Mouse (Mus musculus) ES-E14 (cell line): ENCODE measurements around the gene Mrps23. TPM values are rescaled to one million over a fixed set of nuclear protein-coding genes. Genes with fewer than 3 reads are reported as not detected.

Experiments used
- DNase-seq: peaks from one replicate; pipeline ENCODE4 v3.0.0-alpha.2; 2013; ENCODE audit warnings: low read depth, low spot score
- H3K27ac ChIP-seq: 2 replicates; pipeline ENCODE4 v1.5.1; 2012; ENCODE audit warnings: low read depth, mild to moderate bottlenecking, low read length, moderate library complexity, mixed read lengths; ENCODE audit not compliant: poor library complexity, insufficient read depth, severe bottlenecking
- H3K36me3 ChIP-seq: 2 replicates; pipeline ENCODE4 v1.6.1; 2012; ENCODE audit warnings: mild to moderate bottlenecking, low read length, moderate library complexity, mixed read lengths; ENCODE audit not compliant: control insufficient read depth, poor library complexity, insufficient read depth, severe bottlenecking
- H3K4me1 ChIP-seq, 2 experiments: fragments of 150-350 bp in 1 of 2; sonication (generic) in 1 of 2; 2 replicates each; pipeline ENCODE4 v1.6.1; 2012; ENCODE audit warnings: low read length in 2 of 2, mild to moderate bottlenecking in 1 of 2, mixed read lengths in 1 of 2; ENCODE audit not compliant: control insufficient read depth in 2 of 2, insufficient read depth in 2 of 2, poor library complexity in 1 of 2
- H3K4me3 ChIP-seq, 2 experiments: fragments of 150-350 bp in 1 of 2; sonication (generic) in 1 of 2; 2 replicates each; pipeline ENCODE4 v1.5.1; 2012; ENCODE audit warnings: low read length in 2 of 2, low read depth in 1 of 2, mild to moderate bottlenecking in 1 of 2, mixed read lengths in 1 of 2; ENCODE audit not compliant: insufficient read depth in 1 of 2, poor library complexity in 1 of 2, severe bottlenecking in 1 of 2
- H3K9ac ChIP-seq: 2 replicates; pipeline ENCODE4 v1.6.1; 2012; ENCODE audit warnings: low read depth, mild to moderate bottlenecking, low read length, mixed read lengths; ENCODE audit not compliant: poor library complexity, insufficient read depth, severe bottlenecking
- H3K9me3 ChIP-seq: fragments of 150-350 bp; sonication (generic); 2 replicates; pipeline ENCODE4 v1.6.1; 2012; ENCODE audit warnings: low read depth, mild to moderate bottlenecking, low read length; ENCODE audit not compliant: control insufficient read depth, insufficient read depth
- CHD2 ChIP-seq: IDR thresholded peaks from 2 replicates; pipeline ENCODE4 v1.6.1; 2014; ENCODE audit warnings: mild to moderate bottlenecking, low read depth, low read length, inconsistent platforms
- HCFC1 ChIP-seq: IDR thresholded peaks from 2 replicates; pipeline ENCODE4 v1.6.1; 2012; ENCODE audit warnings: low read length, inconsistent platforms, borderline replicate concordance; ENCODE audit not compliant: insufficient read depth
- MAFK ChIP-seq: IDR thresholded peaks from 2 replicates; pipeline ENCODE4 v1.6.1; 2014; ENCODE audit warnings: mild to moderate bottlenecking, low read depth, low read length, inconsistent platforms; ENCODE audit not compliant: insufficient read depth
- ZC3H11A ChIP-seq: IDR thresholded peaks from 2 replicates; pipeline ENCODE4 v1.6.1; 2012; ENCODE audit warnings: low read depth, mild to moderate bottlenecking, inconsistent platforms, low read length, borderline replicate concordance
- ZNF384 ChIP-seq: IDR thresholded peaks from 2 replicates; pipeline ENCODE4 v1.6.1; 2012; ENCODE audit warnings: low read depth, low read length, inconsistent platforms
- in situ Hi-C, 2 experiments: fragments of 600-800 bp; cut with MboI; formaldehyde crosslinking; loops; one replicate each; pipeline ENCODE4 v1.15.1; 2025; ENCODE audit warnings: low sequenced_read_pairs in 2 of 2, inconsistent platforms in 1 of 2; ENCODE audit not compliant: unreplicated experiment in 2 of 2
- total RNA-seq: library from RNA; depleted of rRNA; stranded (reverse); fragments of 300-350 nt; gene quantifications from 2 replicates; pipeline ENCODE4 v1.2.3, GENCODE M21; 2012

Gene Mrps23
- total RNA-seq, 1 experiment, result 139 TPM

GRCm38 (mm10) chr11:88158842-88159246, 45.3 kb upstream of the Mrps23 start:
- no peak for DNase-seq
- H3K4me1 ChIP-seq, result peaks cover 8 to 32% of the 10 kb centered on the region in 2 experiments
- no peak overlapping the region for H3K4me3 ChIP-seq
- TF ChIP-seq CHD2 (no peak), ZC3H11A (no peak), HCFC1 (no peak), MAFK (no peak), ZNF384 (no peak)
- no peaks in the 10 kb centered on the region for H3K9me3 ChIP-seq
- in situ Hi-C loops, result no loop called here
- no peak overlapping the region for H3K27ac ChIP-seq
- H3K9ac ChIP-seq, result peak overlapping the region; percentile 7; the same call in 1 of the 2 replicates
- H3K36me3 ChIP-seq, result no peaks in the 10 kb centered on the region

- in situ Hi-C loops, result no loop called here
- no peak overlapping the region for H3K9ac ChIP-seq
- H3K36me3 ChIP-seq, result no peaks in the 10 kb centered on the region
- H3K4me3 ChIP-seq, result no peak overlapping the region
- H3K4me1 ChIP-seq, result peaks cover 8 to 32% of the 10 kb centered on the region in 2 experiments
- no peaks in the 10 kb centered on the region for H3K9me3 ChIP-seq
- no peak for DNase-seq
- no peak overlapping the region for H3K27ac ChIP-seq
- TF ChIP-seq MAFK, result no peak
- no peak for TF ChIP-seq ZC3H11A
- no peak for TF ChIP-seq ZNF384
- no peak for TF ChIP-seq HCFC1
- no peak for TF ChIP-seq CHD2
Measured at GRCm38 (mm10) chr11:88159389-88159788, 44.8 kb upstream of the Mrps23 start.

- Histone ChIP-seq H3K9me3 (no peaks in the 10 kb centered on the region), H3K27ac (peak overlapping the region; percentile 8; the same call in 1 of the 2 replicates), H3K4me1 (peaks cover 11 to 31% of the 10 kb centered on the region in 2 experiments), H3K4me3 (peak overlapping the region in 1 of 2 experiments; percentile 77; a peak in 1 of 4 replicates), H3K9ac (no peak overlapping the region), H3K36me3 (no peaks in the 10 kb centered on the region)
- TF ChIP-seq ZNF384 (no peak), CHD2 (no peak), ZC3H11A (no peak), MAFK (no peak), HCFC1 (no peak)
- no peak for DNase-seq
- in situ Hi-C loops, result no loop called here
Measured at GRCm38 (mm10) chr11:88160316-88160715, 43.9 kb upstream of the Mrps23 start.

- TF ChIP-seq CHD2, result no peak
- TF ChIP-seq MAFK, result no peak
- no peak for DNase-seq
- Histone ChIP-seq H3K9ac (peak overlapping the region; percentile 12; the same call in 1 of the 2 replicates), H3K27ac (peak overlapping the region; percentile 67), H3K4me3 (peak overlapping the region; percentile 37 to 77), H3K4me1 (peaks cover 11 to 31% of the 10 kb centered on the region in 2 experiments), H3K36me3 (no peaks in the 10 kb centered on the region), H3K9me3 (no peaks in the 10 kb centered on the region)
- in situ Hi-C loops, result no loop called here
Measured at GRCm38 (mm10) chr11:88161051-88161581, 43.1 kb upstream of the Mrps23 start.
